Mouse (Mus musculus) adrenal gland, postnatal 4 days (tissue): Measurements from ENCODE around the gene Lsp1. TPM values are rescaled to one million over a fixed set of nuclear protein-coding genes. Genes with fewer than 3 reads are reported as not detected.

ENCODE experiments used
- DNase-seq, 2 experiments: peaks; one replicate each; pipeline ENCODE4 v3.0.0; 2021 to 2022; ENCODE audit warnings: low spot score in 2 of 2, mixed read lengths in 2 of 2
- total RNA-seq, 2 experiments: library from RNA; stranded (reverse); gene quantifications; 2 replicates each; pipeline ENCODE4 v1.2.3; 2021

Gene Lsp1
- total RNA-seq, 2 experiments from 2014 or later = 25.1 to 43.0 TPM

DNA sequence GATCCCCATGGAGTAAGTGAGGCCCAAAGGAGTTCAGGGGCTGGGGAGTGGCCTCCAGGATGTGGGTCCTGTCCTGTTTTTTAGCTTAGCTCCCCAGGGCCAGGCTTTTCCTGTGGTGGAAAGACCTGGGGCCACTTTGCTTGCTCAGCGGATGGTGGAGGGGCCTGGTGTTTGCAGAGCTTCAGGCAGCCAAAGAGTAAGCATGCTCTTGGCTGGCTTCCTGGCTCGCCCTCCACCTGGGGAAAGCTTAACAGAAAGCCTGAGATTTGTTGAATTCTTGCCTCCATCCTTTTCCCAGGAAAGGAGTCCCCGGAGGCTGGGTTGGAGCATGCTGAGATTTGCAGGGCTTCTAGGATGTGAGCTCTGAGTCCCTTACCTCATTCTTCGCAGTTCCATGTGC is 74.5 kb downstream of the Lsp1 start:
- no peak for DNase-seq

DNA sequence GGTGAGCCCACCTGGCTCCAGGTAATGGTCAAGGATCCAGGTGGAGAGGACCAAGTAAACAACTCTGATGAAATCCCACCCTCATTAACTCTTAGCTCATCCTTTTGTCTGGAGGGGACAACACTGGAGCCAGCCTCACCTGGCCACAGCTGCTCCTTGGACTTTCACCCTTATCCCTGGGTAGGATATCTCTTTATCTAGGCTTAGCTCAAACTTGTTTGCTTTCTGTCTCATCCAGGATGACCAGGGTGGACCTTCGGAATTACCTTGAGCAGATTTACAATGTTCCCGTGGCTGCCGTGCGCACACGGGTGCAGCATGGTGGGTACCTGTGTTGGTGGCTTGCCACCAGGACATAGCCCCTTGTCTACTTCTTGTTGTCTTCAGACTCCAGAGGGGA is 75.2 kb downstream of the Lsp1 start:
- DNase-seq = no peak

DNA sequence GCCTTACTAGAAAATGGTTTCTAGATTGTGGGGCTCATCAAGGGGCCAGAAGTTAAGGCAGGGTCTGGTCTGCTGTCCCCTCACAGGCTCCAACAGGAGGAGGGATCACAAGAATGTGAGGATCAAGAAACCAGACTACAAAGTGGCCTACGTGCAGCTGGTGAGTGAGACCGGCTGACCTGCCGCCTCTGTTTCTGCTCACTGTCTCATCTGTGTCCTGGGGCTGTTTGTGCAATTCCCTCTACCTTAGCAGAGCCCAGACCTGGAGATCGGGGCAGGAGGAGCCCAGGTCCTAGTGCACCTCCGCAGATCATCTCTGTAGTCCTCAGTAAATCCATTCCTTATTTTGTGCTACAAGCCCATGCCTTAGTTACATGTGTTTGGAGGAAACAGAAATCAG is 76.6 kb downstream of the Lsp1 start:
- DNase-seq = no peak

DNA sequence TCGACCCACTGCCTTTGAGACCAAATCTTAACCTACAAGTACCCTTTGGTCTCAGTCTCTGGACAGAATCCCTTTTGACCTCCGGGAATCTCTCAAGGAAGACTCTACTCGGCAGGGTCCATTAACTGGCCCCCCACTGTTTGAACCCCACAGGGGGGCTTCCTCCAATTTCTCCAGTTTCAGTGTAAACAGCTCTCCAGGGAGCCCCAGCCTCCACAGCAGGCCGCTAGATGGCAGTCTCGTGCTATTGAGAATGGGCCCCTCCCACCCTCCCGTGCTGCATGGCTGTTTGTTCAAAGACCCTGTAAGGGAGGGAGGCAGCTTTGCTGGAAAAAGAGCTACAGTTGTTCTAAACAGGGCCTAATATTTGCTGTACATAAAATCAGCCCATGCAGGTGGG is 77.3 kb downstream of the Lsp1 start:
- DNase-seq = peak; percentile 27 to 49

DNA sequence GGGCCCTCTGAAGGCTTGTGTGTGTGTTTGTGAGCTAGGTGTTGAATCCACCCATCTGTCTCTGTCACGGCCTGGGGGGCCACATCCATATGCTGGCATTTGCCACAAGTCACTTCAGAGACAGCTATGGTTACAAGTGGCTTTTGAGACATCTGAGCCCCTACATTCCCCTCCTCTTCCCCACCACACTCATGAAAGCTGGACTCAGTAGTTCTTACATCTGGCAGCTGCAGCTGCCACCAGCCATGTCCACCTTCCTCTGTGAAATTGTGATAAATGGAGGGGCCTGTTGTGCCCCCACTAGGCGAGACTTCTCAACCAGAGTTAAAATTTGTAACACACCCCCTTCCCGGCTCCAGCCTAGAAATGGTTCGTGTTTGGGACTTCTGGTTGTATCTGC is 77.7 kb downstream of the Lsp1 start:
- DNase-seq = no peak

DNA sequence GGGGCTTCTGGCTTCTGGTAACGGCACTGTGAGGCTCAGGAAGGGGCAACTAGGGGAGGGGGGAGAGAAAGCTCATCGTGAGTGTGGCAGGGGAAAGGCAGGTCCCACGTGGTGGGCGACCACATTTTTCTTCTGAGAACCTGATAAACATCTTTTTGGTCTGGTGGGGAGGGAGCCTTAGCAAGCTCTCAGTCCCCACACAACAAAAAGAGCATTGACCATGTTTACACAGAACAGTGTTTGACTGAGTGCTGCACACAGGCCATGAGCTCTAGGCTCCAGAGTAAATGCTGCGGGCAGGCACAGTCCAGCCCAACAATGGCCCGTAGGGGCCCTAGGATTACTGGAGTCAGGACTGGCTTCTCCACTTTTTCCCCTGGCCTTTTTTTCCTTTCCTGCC is 78.2 kb downstream of the Lsp1 start:
- no peak for DNase-seq

DNA sequence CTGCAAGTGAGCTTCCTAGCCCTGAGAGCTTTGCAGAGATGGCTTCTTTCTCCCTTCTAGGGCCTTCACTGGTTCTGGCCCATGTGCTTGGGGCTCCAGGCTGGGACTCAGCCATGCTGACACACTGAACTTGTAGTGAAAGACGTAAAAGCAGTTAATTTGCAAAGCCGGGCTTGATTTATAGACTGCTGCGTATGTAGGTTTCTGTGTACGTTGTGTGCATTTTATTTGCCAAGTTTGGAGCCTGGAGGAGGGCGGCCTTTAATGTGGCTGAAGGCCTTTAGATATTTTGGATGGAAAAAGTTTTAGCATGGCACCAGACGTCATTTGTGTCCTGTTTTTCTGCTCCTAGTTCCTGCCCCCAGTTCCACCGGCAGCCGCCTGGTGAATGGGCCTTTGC is 79.2 kb downstream of the Lsp1 start:
- no peak for DNase-seq

DNA sequence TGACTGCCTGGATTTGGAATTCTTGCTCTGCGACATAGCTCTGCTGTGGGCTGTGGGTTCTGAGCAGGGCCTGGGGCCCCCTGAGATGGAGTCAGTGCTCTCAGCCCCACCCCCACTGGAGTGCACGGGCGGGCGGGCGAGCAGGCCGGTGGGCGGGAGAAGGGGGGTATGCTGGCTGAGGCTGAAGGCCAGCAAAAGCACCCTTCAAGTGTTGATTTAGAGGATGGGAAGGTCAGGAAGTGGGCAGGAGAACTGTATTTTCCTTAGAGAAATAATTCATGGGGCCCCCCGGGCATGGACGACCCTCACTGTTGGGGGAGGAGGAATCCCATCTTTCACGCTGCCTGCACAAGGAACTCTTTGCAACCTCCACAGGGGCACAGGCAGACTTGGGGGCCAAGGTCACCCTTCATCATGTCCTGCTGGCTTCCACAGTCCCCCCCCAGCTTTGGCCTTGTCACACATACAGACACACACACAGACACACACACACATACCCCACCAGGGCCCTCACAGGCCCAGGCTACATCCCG is 82.2 kb downstream of the Lsp1 start:
- DNase-seq = no peak

Other genes with a start within 250 kb of the Lsp1 start
- not detected for gene Gm7579, start 248.9 kb upstream of the Lsp1 start, total RNA-seq
- gene Krtap5-5, start 230.8 kb upstream of the Lsp1 start, total RNA-seq = not detected
- not detected for gene Gm40460, start 219.7 kb upstream of the Lsp1 start, total RNA-seq
- gene Gm2431, start 202.5 kb upstream of the Lsp1 start, total RNA-seq = not detected
- not detected for gene Gm4559, start 186.4 kb upstream of the Lsp1 start, total RNA-seq
- not detected for gene Krtap5-1, start 163.7 kb upstream of the Lsp1 start, total RNA-seq
- gene Krtap5-4, start 157.3 kb upstream of the Lsp1 start, total RNA-seq = not detected
- gene Ifitm10, start 87.1 kb upstream of the Lsp1 start, total RNA-seq = 1 to 10 TPM; 5.1 to 6.2 TPM
- 1 to 10 TPM in 1 of 2 experiments, under 1 TPM in 1; 0.48 to 4.3 TPM for gene Gm49369, start 78.1 kb upstream of the Lsp1 start, total RNA-seq
- 100 to 1,000 TPM; 536 to 544 TPM for gene Ctsd, start 72.8 kb upstream of the Lsp1 start, total RNA-seq
- not detected for gene Syt8, start 26.0 kb upstream of the Lsp1 start, total RNA-seq
- gene Tnni2, start 19.0 kb upstream of the Lsp1 start, total RNA-seq = 100 to 1,000 TPM in 1 of 2 experiments, 10 to 100 TPM in 1; 79.5 to 219 TPM
- gene Tnnt3, start 38.0 kb downstream of the Lsp1 start, total RNA-seq = 100 to 1,000 TPM; 118 to 299 TPM
- gene Mrpl23, start 71.9 kb downstream of the Lsp1 start, total RNA-seq = 1 to 10 TPM; 8.2 to 9.5 TPM
- gene Igf2, start 206.0 kb downstream of the Lsp1 start, total RNA-seq = 1,000 to 10,000 TPM in 1 of 2 experiments, 100 to 1,000 TPM in 1; 616 to 1,339 TPM
- under 1 TPM in 1 of 2 experiments, not detected in 1; 0.11 TPM for gene Gm49394, start 209.1 kb downstream of the Lsp1 start, total RNA-seq